Mouse (Mus musculus): Measurements from ENCODE around the gene Sytl2. TPM values are rescaled to one million over a fixed set of nuclear protein-coding genes. Genes with fewer than 3 reads are reported as not detected.

The Sytl2 gene
- total RNA-seq, 1 experiment: 2.7 TPM

DNA sequence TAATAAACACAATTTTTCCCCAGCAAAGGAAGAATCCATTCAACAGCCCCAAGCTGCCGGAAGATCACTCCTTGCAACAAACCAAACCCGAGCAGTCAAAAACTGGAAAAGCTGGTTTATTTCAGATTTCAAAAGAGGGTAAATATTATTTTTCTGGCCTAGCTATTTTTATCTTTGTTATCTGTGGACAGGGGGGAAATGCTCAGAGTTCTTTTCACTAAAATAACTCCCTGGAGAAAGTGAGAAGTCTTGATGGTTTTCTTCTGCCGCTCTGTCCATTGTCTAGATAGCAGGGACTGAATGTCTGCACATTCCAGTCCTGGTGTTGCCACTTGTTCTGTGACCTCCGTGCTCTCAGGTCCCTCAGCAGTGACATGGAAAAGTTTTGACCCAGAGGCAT lies 70.8 kb downstream of the Sytl2 start:
- Histone ChIP-seq H3K9ac (ENCODE audit: insufficient read depth, low read depth, low read length, poor library complexity, severe bottlenecking) (no peak overlapping the region), H3K4me3 (ENCODE audit: insufficient read depth in 1 of 2, low read depth in 1 of 2, low read length in 2 of 2, poor library complexity in 1 of 2, severe bottlenecking in 1 of 2) (no peak overlapping the region), H3K4me1 (ENCODE audit: control insufficient read depth in 2 of 2, insufficient read depth in 2 of 2, low read length in 2 of 2, poor library complexity in 1 of 2) (no peaks in the 10 kb centered on the region), H3K27ac (ENCODE audit: insufficient read depth, low read depth, low read length, poor library complexity, severe bottlenecking) (no peak overlapping the region), H3K36me3 (ENCODE audit: control insufficient read depth, insufficient read depth, low read length, poor library complexity, severe bottlenecking) (no peaks in the 10 kb centered on the region), H3K9me3 (ENCODE audit: control insufficient read depth, insufficient read depth, low read depth, low read length) (no peaks in the 10 kb centered on the region)
- no peak for DNase-seq (ENCODE audit: low read depth, low spot score)
- TF ChIP-seq ZNF384 (IDR thresholded peaks at IDR 0.05; ENCODE audit: low read depth, low read length): no peak
- no peak for TF ChIP-seq HCFC1 (IDR thresholded peaks at IDR 0.05; ENCODE audit: borderline replicate concordance, insufficient read depth, low read length)
- TF ChIP-seq CHD2 (IDR thresholded peaks at IDR 0.05; ENCODE audit: low read depth, low read length): no peak
- TF ChIP-seq MAFK (IDR thresholded peaks at IDR 0.05; ENCODE audit: insufficient read depth, low read depth, low read length): no peak
- TF ChIP-seq ZC3H11A (IDR thresholded peaks at IDR 0.05; ENCODE audit: borderline replicate concordance, low read depth, low read length): no peak
- in situ Hi-C loops (cut with MboI; ENCODE audit: low sequenced_read_pairs in 2 of 2, unreplicated experiment in 2 of 2): no loop called here

DNA sequence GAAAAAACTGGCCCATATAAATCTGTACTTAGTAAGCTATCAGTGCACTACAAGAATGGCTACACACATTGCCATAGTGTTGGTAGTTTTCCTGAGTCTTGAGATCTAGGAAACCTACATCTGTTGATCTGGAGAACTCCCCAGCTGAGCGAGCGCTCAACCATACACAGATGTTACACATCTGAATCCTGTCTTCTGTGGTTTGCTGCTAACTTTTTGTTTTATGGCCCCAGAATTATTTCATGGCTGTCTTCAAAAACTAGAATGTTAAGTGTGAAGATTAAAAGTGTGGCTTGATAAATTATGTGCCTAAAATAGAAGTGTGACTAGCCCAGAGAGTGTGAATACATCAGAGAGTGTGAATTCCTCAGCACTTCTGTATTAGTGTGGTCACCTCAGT lies 82.4 kb downstream of the Sytl2 start:
- Histone ChIP-seq H3K27ac (ENCODE audit: insufficient read depth, low read depth, low read length, poor library complexity, severe bottlenecking) (no peak overlapping the region), H3K9me3 (ENCODE audit: control insufficient read depth, insufficient read depth, low read depth, low read length) (no peaks in the 10 kb centered on the region), H3K9ac (ENCODE audit: insufficient read depth, low read depth, low read length, poor library complexity, severe bottlenecking) (no peak overlapping the region), H3K4me3 (ENCODE audit: insufficient read depth in 1 of 2, low read depth in 1 of 2, low read length in 2 of 2, poor library complexity in 1 of 2, severe bottlenecking in 1 of 2) (no peak overlapping the region), H3K4me1 (ENCODE audit: control insufficient read depth in 2 of 2, insufficient read depth in 2 of 2, low read length in 2 of 2, poor library complexity in 1 of 2) (no peaks in the 10 kb centered on the region), H3K36me3 (ENCODE audit: control insufficient read depth, insufficient read depth, low read length, poor library complexity, severe bottlenecking) (no peaks in the 10 kb centered on the region)
- in situ Hi-C loops (cut with MboI; ENCODE audit: low sequenced_read_pairs in 2 of 2, unreplicated experiment in 2 of 2): no loop called here
- DNase-seq (ENCODE audit: low read depth, low spot score): no peak
- TF ChIP-seq ZNF384 (IDR thresholded peaks at IDR 0.05; ENCODE audit: low read depth, low read length) (no peak), HCFC1 (IDR thresholded peaks at IDR 0.05; ENCODE audit: borderline replicate concordance, insufficient read depth, low read length) (no peak), ZC3H11A (IDR thresholded peaks at IDR 0.05; ENCODE audit: borderline replicate concordance, low read depth, low read length) (no peak), MAFK (IDR thresholded peaks at IDR 0.05; ENCODE audit: insufficient read depth, low read depth, low read length) (no peak)

DNA sequence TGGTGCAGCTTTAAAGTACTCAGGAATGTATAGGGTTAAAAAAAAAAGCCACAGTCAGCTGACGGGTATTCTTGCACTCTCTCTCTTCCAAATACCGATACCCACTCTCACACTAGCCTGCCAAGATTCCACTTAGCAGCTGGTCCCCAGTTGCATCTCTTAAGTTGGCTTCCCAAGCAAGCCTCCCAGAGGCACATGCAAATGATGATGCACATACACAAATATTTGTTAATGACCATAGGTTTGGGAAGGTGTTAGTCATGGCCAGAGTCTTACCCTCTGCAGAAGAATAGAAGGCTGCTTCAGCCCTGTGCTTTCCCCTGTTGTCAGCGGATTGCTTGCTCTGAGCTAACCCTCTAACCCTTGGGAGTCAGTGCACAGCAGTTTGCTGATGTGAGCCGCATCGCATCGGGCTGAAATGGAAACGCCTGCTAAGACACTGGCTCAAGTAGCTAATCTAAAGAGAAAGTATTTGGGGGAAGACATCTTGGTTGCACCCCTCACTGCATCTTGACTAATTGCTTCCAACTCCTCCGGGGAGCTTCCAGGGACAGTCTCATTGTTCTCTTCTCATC lies 84.9 kb downstream of the Sytl2 start:
- in situ Hi-C loops (cut with MboI; ENCODE audit: low sequenced_read_pairs in 2 of 2, unreplicated experiment in 2 of 2): no loop called here
- H3K27ac ChIP-seq (ENCODE audit: insufficient read depth, low read depth, low read length, poor library complexity, severe bottlenecking): no peak overlapping the region
- H3K36me3 ChIP-seq (ENCODE audit: control insufficient read depth, insufficient read depth, low read length, poor library complexity, severe bottlenecking): no peaks in the 10 kb centered on the region
- no peak overlapping the region for H3K9ac ChIP-seq (ENCODE audit: insufficient read depth, low read depth, low read length, poor library complexity, severe bottlenecking)
- H3K4me3 ChIP-seq (ENCODE audit: insufficient read depth in 1 of 2, low read depth in 1 of 2, low read length in 2 of 2, poor library complexity in 1 of 2, severe bottlenecking in 1 of 2): no peak overlapping the region
- TF ChIP-seq CHD2 (IDR thresholded peaks at IDR 0.05; ENCODE audit: low read depth, low read length) (no peak), MAFK (IDR thresholded peaks at IDR 0.05; ENCODE audit: insufficient read depth, low read depth, low read length) (no peak), ZNF384 (IDR thresholded peaks at IDR 0.05; ENCODE audit: low read depth, low read length) (no peak), ZC3H11A (IDR thresholded peaks at IDR 0.05; ENCODE audit: borderline replicate concordance, low read depth, low read length) (no peak), HCFC1 (IDR thresholded peaks at IDR 0.05; ENCODE audit: borderline replicate concordance, insufficient read depth, low read length) (no peak)
- DNase-seq (ENCODE audit: low read depth, low spot score): no peak
- H3K9me3 ChIP-seq (ENCODE audit: control insufficient read depth, insufficient read depth, low read depth, low read length): no peaks in the 10 kb centered on the region
- H3K4me1 ChIP-seq (ENCODE audit: control insufficient read depth in 2 of 2, insufficient read depth in 2 of 2, low read length in 2 of 2, poor library complexity in 1 of 2): no peaks in the 10 kb centered on the region

DNA sequence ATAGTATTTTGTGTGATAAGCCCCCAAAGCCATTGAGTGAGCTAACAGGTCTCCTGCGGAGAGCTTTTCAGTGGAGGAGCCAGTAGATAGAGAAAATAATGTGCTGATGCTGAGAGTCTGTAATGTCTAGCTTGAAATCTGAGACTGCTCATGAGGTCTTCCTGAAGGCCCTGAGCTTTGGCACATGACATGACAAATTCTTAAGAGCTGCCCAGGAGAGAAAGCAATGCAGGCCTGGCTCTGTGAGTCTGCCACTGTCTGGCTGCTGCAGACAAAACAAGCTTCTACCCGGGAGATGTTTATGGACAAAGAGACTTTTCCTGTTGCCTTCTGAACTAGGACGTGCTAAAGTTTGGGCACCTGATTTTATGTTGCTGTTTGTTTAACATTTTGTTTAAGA lies 87.7 kb downstream of the Sytl2 start:
- H3K4me1 ChIP-seq (ENCODE audit: control insufficient read depth in 2 of 2, insufficient read depth in 2 of 2, low read length in 2 of 2, poor library complexity in 1 of 2): no peaks in the 10 kb centered on the region

DNA sequence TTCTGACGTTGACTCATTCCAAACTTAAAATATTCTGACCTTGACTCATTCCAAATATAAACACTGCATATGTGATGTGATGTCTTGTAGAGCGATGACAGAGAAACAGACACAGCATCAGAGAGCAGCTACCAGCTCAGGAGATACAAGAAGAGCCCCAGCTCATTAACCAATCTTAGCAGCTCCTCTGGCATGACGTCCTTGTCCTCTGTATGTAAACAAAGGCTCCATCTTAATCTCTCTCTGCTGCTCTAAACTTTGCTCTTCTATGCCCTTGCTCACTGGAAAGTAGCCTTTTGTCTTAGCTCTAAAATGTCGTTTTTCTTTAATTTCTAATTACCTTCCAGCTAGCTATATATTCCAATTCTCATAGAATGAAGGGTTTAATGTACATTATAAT lies 93.0 kb downstream of the Sytl2 start:
- no peaks in the 10 kb centered on the region for H3K36me3 ChIP-seq (ENCODE audit: control insufficient read depth, insufficient read depth, low read length, poor library complexity, severe bottlenecking)
- TF ChIP-seq MAFK (IDR thresholded peaks at IDR 0.05; ENCODE audit: insufficient read depth, low read depth, low read length) (no peak), ZC3H11A (IDR thresholded peaks at IDR 0.05; ENCODE audit: borderline replicate concordance, low read depth, low read length) (no peak), HCFC1 (IDR thresholded peaks at IDR 0.05; ENCODE audit: borderline replicate concordance, insufficient read depth, low read length) (no peak), CHD2 (IDR thresholded peaks at IDR 0.05; ENCODE audit: low read depth, low read length) (no peak), ZNF384 (IDR thresholded peaks at IDR 0.05; ENCODE audit: low read depth, low read length) (no peak)
- no peak for DNase-seq (ENCODE audit: low read depth, low spot score)
- in situ Hi-C loops (cut with MboI; ENCODE audit: low sequenced_read_pairs in 2 of 2, unreplicated experiment in 2 of 2): no loop called here
- no peak overlapping the region for H3K4me3 ChIP-seq (ENCODE audit: insufficient read depth in 1 of 2, low read depth in 1 of 2, low read length in 2 of 2, poor library complexity in 1 of 2, severe bottlenecking in 1 of 2)
- no peaks in the 10 kb centered on the region for H3K4me1 ChIP-seq (ENCODE audit: control insufficient read depth in 2 of 2, insufficient read depth in 2 of 2, low read length in 2 of 2, poor library complexity in 1 of 2)
- no peak overlapping the region for H3K9ac ChIP-seq (ENCODE audit: insufficient read depth, low read depth, low read length, poor library complexity, severe bottlenecking)
- no peaks in the 10 kb centered on the region for H3K9me3 ChIP-seq (ENCODE audit: control insufficient read depth, insufficient read depth, low read depth, low read length)
- no peak overlapping the region for H3K27ac ChIP-seq (ENCODE audit: insufficient read depth, low read depth, low read length, poor library complexity, severe bottlenecking)

More for the DNA sequence above, 87.7 kb downstream of the Sytl2 start:
- TF ChIP-seq ZC3H11A (IDR thresholded peaks at IDR 0.05; ENCODE audit: borderline replicate concordance, low read depth, low read length): no peak
- no peaks in the 10 kb centered on the region for H3K9me3 ChIP-seq (ENCODE audit: control insufficient read depth, insufficient read depth, low read depth, low read length)
- no peak for DNase-seq (ENCODE audit: low read depth, low spot score)
- no peak overlapping the region for H3K4me3 ChIP-seq (ENCODE audit: insufficient read depth in 1 of 2, low read depth in 1 of 2, low read length in 2 of 2, poor library complexity in 1 of 2, severe bottlenecking in 1 of 2)
- no peak overlapping the region for H3K27ac ChIP-seq (ENCODE audit: insufficient read depth, low read depth, low read length, poor library complexity, severe bottlenecking)
- H3K36me3 ChIP-seq (ENCODE audit: control insufficient read depth, insufficient read depth, low read length, poor library complexity, severe bottlenecking): no peaks in the 10 kb centered on the region
- no peak overlapping the region for H3K9ac ChIP-seq (ENCODE audit: insufficient read depth, low read depth, low read length, poor library complexity, severe bottlenecking)
- in situ Hi-C loops (cut with MboI; ENCODE audit: low sequenced_read_pairs in 2 of 2, unreplicated experiment in 2 of 2): no loop called here

All from ES-E14 (cell line).